Mouse (Mus musculus): ENCODE measurements at regions not wholly inside any gene's neighbourhood (a gene's known extent, or its start where the extent isn't known, plus 50 kb on each side); places are given as distances from the start of the nearest gene placed in this dataset.

DNA sequence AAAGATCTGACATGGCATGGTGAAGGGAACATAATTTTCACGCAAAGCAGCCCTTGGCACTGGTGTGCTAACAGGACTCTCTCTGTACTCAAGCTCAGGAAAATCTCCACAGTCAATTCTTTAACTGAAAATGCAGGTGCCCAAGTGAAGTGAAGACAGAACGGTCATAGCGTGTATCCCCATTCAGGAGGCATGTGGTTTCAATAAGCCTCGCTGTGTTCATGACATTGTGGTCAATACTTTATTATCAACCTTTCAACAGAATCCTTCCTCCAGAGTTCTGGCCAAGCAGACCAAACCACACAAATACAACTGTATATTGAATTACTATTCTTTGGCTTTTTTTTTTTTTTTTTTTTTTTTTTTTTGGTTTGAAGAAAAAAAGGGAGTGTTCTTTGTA, 314.1 kb downstream of the Mycn start:
- in situ Hi-C loops (cut with MboI, MseI) = loop anchor here (10.0 kb wide), 1 partner anchor 77 kb away; no protein-coding TSS in a partner anchor

DNA sequence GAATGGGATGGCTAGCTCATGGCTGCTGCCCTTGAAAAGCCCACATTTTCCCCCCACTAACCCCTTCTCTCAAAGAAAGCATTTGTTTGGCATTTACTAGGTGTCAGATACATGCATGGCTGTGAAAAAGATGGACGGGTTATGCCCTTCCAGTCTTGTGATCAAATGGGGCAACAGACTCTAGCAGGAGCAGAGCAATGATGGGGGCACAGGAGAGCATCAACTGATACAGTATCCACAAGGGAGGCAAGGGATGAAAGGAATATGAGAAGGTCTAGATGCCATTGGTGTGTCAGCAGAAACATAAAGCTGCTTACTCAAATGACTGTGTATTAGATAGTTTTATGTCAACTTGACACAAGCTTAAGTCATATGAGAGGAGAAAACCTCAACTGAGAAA, 315.9 kb downstream of the Mycn start:
- in situ Hi-C loops (cut with MboI, MseI) = loop anchor here (10.0 kb wide), 1 partner anchor 79 kb away; no protein-coding TSS in a partner anchor

DNA sequence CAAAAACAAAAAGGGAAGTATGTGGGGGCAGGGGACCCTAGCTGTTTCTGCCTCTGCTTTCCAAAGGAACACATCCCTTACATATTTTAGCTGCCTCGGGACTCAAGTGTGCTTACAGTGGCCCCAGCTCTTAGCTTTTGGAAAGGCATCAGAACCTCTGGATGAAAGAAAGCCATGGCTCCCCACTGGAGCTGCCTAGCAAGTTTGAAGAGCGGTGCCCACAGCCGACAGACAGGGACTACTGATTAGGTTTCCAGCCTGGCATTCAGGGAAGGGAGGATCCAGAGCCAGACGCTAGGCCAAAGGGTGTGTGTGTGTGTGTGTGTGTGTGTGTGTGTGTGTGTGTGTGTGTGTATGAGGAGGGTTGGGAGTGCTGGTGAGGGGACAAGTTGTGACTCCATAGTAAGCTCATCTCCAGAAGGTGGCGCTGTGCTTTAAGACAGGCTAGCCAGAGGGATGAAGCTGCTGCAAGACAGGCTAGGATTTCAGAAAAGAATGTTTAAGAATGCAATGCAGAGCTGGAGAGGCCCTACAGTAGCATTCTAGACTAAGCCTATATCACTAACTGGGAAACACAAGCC, 318.9 kb downstream of the Mycn start:
- in situ Hi-C loops (cut with MboI, MseI) = loop anchor here (10.0 kb wide), 1 partner anchor 82 kb away; no protein-coding TSS in a partner anchor

DNA sequence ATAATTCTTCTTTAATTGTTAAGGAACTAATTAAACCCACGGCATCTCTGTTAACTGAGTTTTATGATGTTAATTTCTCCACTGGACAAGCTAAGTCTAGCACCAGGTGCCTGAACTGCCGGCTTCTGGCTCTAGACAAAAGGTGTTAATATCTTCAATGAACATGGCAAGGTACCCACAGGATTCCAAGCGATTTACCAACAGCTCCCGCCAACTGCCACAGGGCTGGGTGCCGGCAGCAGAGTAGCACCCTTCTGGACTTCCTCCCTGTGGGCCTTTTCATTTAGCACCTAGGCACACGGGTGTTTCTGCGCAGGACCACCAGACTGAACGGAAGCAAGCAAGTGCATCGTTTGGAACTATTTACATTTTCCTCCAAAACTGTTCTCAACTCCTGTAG, 320.2 kb downstream of the Mycn start:
- in situ Hi-C loops (cut with MboI, MseI) = loop anchor here (10.0 kb wide), 1 partner anchor 83 kb away; no protein-coding TSS in a partner anchor

DNA sequence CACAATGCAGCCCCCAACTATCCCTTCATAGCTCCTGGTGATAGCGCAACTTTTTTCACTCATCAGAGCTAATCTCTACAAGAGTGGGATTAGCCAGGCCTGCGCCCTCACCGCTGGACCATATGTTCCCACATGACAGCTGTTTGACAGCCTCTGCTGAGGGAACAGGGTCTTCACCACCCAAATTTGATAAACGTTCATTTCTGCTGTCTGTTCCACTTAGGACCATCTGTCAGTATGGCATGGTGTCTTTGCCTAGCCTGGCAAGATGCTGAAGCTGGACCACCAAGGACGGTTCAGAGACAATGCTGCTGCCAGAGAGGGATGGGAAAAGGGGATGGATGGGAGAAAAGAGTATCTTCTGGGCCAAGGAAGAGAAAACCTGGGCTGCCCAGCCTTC, 321.4 kb downstream of the Mycn start:
- in situ Hi-C loops (cut with MboI, MseI) = loop anchor here (10.0 kb wide), 1 partner anchor 84 kb away; no protein-coding TSS in a partner anchor

DNA sequence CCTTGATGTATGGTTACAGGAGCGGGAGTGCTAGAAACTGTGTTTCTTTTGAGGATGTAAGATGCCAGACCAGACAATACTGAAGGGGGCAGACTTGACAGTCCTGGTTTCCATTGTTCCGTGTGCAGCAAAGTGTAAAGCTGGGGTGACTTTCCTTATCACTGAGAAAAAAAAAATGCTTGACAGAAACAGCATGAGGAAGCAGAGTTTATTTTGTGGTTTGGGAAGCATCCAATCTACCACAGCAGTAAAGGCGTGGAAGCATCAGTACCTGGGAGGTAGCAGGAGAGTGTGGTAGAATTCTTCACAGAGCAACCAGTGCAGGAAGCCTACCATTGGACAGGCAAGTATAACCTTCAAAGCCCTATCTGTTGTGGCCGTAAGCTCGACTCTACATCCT, 322.3 kb downstream of the Mycn start:
- in situ Hi-C loops (cut with MboI, MseI) = no loop called here

DNA sequence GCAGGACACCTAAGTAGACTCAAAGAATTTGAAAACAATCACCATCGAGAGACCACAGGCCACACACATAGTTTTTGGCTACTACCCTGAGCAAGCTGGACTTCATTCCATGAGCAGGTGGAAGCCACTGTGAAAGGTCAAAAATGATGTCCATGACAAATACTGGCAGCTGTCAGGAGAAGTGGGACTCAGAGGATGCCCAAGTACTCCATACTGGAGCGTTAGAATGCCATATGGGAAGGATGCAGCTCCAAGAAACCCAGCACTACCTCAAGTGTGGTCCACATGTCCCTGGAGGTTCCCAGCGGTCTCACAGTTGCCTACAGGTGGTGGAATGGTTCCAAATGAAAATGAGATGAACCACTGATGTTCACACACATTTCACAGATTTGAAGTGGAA, 329.2 kb downstream of the Mycn start:
- in situ Hi-C loops (cut with MboI, MseI) = no loop called here

DNA sequence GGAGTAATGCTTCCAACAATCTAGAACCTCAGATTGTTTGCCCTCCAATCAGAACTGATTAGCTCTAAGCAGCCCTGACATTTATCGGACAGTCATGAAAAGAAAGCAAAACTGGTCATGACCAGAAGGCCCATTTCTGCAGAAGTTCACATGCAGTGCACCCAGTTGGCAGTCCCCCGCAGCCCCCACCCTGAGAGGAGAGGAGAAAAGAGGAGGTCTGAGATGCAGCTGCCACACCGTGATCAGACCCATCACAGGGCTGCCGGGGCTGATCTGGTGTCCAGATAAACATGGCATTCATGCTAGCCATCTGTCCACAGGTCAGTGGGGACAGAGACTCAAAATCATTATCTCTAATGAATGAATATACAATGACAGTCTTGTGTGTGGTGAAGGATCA, 330.9 kb downstream of the Mycn start:
- in situ Hi-C loops (cut with MboI, MseI) = no loop called here

DNA sequence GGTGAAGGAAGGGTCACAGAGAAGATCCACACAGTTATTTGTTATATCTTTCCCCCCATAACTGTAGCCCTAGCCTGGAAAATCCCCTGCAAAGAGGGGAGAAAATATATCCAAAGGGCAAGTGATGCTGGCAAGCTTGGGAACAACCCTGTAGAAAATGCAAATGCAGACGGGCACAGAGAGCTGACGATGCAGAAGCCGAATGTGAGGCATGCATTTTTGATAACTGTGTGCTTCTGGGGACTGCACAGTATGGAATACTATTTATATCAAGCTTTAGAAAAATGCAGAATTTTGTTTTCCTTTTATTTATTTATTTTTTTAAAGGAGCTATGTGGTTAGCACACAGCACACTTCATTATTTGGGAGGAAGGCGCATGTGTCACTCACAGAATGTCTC, 333.7 kb downstream of the Mycn start:
- in situ Hi-C loops (cut with MboI, MseI) = no loop called here

DNA sequence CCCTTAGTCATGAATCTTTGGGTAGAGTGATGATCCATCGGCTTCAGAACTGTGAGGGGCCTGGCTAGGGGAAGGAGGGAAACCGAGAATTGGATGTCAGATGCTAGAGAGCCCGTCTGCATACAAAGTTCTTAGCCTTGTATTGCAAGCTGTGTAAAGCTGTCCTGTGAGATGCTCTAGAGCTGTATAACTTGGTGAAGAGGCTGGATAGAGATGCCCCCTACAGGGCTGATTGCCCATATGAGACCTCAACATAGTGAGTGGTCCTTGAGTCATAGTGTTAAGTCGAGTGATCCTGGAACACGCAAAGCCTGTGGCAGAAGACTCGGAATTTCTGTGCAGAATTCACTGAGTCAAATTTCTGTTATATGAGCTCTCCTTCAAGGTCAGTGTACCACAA, 334.8 kb downstream of the Mycn start:
- in situ Hi-C loops (cut with MboI, MseI) = no loop called here

DNA sequence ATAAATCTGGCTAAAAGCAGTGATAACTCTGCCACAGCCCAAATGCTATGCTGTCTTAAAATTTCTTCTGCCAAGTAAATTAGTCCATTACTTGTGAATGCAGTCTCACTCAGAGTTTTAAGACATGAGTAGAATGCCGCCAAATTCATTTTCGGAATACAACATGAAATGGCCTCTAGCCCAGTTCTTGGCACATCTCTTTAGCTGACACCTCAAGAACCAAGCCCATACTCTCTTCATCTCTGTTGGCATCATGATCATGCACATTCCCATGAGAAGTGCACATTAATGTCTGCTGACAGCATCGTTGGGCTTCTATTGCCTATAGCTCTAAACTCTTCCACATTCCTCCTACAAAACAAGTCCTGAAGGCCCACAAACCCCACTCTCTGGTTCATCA, 336.2 kb downstream of the Mycn start:
- in situ Hi-C loops (cut with MboI, MseI) = no loop called here

DNA sequence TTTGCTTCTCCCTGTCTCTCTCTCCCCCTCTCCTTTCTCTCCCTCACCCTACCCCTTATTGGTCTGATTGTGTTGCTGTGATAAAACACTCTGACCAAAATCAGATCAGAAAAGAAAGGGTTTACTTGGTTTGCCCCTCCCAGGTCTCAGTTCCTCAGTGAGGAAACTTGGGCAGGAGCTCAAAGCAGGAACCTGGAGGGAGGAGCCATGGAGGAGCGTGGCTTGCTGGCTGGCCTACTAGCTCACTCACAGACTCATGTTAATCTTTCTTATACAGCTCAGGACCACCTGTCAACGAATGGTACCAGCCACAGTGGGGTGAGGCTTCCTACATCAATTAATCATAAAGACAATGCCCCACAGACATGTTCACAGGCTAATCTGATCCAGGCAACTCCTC, 339.4 kb downstream of the Fam49a start:
- in situ Hi-C loops (cut with MboI, MseI) = no loop called here

DNA sequence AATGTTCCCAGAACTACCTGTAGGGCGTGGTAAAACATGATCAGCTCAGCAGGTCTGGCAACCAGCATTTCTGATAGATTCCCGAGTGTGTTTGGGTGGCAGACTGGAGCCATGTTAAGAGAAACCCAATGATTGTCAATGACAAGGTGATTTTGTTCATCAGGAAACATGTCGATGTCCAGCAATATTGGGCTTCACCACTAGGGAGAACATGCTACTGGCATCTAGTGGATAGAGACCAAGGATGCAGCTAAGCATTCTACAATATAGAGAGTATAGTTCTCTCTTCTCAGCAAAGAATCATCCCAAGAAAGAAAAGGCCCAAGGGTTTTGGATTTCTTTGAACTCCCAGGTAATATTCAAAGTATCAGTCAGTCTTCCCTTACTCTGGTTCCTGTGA, 333.5 kb downstream of the Fam49a start:
- in situ Hi-C loops (cut with MboI, MseI) = loop anchor here (10.0 kb wide), 2 partner anchors 171 to 271 kb away; no protein-coding TSS in a partner anchor

DNA sequence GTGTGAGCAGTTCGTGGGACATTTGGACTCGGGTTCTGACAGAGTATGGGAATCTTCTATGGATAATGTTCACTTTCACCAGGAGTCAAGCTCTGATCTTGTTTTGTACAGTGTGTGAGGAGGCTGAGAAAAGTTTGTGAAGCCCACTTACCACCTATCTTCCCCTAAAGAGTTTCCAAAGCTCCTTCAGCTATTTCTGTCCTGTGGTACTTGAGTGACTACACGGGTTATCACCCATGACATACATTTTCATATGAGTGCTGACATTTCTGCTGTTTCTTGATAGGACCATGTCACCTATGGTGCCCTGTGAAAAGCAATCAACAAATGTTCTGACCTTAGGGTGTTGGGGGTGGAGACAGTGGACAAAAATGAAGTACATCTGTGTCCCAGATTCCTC, 332.6 kb downstream of the Fam49a start:
- in situ Hi-C loops (cut with MboI, MseI) = loop anchor here (10.0 kb wide), 2 partner anchors 170 to 270 kb away; no protein-coding TSS in a partner anchor

DNA sequence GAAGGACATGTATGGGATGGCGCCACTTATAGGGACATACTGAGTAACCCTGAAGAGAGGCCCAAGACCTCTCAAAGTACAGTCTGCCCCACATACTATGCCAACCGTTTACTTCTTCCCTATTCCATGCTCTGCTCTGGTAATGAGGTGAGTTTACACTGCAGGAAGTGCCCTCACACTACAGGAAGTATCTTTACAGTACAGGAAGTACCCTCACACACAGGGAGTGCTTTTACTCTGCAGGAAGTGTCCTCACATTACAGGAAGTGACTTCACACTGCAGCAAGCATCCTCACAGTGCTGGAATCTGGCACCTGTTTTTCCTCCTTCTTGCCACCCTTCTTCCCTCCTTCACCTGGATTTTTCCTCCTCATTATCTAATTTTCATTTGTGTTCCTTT, 331.4 kb downstream of the Fam49a start:
- in situ Hi-C loops (cut with MboI, MseI) = loop anchor here (10.0 kb wide), 2 partner anchors 169 to 269 kb away; no protein-coding TSS in a partner anchor

DNA sequence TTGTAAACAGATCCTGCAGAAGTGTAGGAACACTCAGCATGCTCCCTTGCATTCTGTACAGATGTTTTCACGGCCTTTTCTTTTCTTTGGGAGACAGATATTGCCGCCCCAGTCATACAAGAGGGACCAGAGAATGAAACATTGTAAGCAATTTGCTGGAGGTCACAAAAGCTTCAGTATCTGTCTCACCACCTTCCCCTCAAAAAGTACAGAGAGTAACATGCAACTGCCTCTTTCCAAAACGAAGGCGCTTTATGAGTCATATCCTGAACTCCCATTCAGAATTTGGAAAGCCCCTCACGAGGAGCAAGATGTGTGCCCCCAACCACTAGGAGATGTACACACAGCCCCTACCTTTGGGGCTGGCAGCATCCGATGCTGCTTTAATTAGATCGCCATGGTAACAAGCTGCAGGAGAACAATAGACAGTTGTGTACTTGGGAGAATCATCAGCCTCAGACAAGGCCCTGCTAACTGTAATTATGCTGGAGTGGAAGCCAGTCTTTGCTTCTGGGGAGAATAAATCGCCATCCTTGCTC, 328.9 kb downstream of the Fam49a start:
- in situ Hi-C loops (cut with MboI, MseI) = loop anchor here (10.0 kb wide), 2 partner anchors 166 to 266 kb away; no protein-coding TSS in a partner anchor

DNA sequence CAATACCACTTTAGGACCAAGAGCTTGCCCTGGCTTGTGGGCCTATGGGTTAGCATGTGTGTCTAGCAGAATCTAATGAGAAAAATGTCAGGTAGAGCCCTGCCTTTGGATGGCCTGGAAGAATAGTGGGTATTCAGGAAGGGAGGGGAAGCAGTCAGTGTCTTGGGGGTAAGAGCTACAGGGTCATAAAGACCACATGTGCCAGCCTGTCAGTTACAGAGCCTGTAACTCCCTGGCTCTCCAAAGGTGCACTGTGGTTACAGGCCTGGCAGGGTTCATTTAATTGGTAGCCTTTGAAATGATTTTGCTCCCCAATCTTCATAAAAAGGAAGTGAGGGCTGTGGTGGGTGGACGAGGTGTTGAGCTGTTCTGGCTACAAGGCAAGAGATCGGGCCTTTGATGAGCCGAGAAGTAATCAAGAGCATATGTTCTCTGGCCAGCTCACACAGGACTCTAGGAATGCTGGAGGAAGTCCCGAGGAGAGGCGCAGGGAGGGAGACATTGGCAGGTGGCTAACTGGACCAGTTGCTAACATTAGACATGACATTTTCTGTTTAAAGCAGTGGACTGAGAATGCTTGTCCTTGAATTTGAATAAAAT, 326.9 kb downstream of the Fam49a start:
- in situ Hi-C loops (cut with MboI, MseI) = no loop called here

DNA sequence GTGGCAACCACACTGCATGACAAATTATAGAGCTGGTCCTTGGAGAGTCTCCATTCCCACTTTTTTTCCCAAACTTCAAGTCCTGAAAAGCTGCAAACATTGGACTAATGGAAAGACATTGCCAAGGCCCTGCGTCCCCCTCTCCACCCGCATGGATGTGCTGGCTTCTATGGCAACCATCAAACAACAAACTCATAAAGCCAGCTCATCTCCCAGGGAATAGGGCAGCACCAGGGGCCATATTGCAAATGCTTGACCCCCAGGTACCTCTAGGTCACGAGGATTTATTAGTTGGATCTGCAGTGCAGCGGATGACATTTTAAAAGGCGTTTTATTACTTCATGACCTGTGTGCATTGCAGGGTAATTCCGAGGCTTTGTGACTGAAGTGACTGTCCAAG, 324.5 kb downstream of the Fam49a start:
- in situ Hi-C loops (cut with MboI, MseI) = no loop called here

DNA sequence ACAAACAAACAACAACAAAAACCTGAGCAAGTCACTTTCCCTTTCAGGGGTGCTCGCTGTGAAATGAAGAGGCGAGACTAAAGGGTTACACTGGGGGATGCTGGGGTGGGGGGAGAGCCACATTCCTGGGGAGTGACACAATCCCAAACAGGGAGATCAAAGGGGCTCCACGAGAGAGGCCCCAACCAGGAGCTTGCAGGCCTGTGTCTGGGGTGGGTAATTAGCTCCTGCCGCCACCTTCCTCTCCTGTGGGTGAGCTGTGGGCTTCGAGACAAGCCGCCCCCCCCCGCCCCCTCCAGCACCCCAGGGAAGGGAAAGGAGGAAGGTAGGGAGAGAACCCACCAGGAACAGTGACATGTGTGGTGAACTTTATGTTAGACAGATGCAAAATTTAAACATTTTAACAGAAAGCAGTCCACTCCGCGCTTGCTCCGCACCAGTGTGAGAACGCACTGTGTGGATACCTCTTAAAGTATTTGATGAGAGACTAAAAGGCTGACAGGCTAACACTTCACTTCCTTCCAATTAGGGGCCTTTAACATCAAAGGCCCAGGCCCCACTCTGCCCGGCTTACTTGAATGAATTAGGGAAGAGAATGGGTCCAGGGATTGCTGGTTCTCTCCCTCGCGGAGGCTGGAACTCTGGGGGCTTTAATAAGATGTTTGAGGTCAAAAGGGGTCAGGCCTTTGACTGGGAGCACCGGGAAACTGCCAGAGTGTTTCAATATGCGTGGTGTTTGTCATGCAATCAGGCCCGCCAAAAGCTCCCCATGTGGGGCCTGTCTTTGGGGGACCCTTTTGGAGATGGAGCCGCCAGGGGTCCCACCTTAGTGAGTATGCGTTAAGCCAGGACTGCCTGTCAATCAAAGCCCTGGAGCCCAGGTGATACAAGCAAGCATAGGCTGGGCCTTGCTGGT, 319.6 kb downstream of the Fam49a start:
- in situ Hi-C loops (cut with MboI, MseI) = no loop called here

DNA sequence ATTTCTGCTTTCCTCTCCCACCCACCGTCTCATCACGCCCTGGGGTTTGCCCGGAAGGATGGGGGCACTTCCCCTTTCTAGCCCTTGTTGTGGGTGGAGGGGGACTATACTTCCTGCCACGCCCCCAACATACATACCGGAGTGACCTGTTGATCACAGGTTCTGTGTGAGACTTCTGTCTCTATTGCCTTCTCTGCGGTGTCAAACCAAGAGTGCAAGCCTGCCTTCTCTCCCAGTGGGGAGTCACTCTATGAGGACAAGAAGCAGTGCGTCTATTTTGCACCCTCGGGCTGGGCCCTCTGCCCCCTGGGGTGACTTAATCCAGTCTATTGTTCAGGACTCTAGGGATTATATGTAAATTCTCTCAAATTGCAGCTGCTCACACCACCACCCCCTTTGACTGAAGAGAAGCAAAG, 318.8 kb downstream of the Fam49a start:
- in situ Hi-C loops (cut with MboI, MseI) = no loop called here

DNA sequence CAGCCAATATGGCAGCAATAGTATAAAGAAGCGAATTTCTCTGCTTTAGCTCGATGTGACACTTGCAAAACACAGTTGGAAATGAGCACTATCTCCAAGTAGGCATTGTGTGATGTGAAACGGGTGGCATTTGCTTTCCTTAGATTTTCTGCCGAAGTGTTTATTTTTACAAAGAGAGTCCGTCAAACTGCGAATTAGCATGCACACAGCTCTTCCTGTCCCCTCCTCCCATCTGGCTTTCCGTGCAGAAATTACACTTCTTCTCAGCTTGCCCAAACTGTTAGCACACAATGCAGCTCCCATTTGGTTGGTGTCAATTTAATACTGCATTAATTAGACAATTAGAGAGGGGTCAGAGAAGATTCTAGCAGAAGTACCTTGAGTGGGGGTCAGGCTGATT, 316.3 kb downstream of the Fam49a start:
- in situ Hi-C loops (cut with MboI, MseI) = no loop called here
